Comparison of ENCODE assay signal across 22 mouse cellular contexts in genomic region chr5:30035862-30036261, GRCm38 (mm10). TPM values are rescaled to one million over a fixed set of nuclear protein-coding genes. Genes with fewer than 3 reads are reported as not detected.
"Had no signal": no experiment of that assay in that cellular context is flagged by ENCODE, and none has a peak within 500 bp of the region (broad histone marks: within the 10 kb centered on the region; RNA-seq: fewer than 3 reads in every experiment).

No protein-coding gene starts in this region.

RNA-seq across cellular contexts. Expression of gene Il6, which starts 22.9 kb away (rescaled TPM):
- total RNA-seq: left cerebral cortex, adult 2 months; left cerebral cortex, adult 8-10 months; left cerebral cortex, postnatal 10 days; left cerebral cortex, postnatal 14 days; left cerebral cortex, postnatal 25 days; left cerebral cortex, postnatal 36 days; left cerebral cortex, postnatal 4 days had no signal
- polyA plus RNA-seq: limb, embryonic 10.5 days; limb, embryonic 11.5 days; limb, embryonic 12.5 days; liver, embryonic 11.5 days; lung, adult 2 months; lung, embryonic 14.5 days; midbrain, embryonic 10.5 days; midbrain, embryonic 13.5 days; midbrain, embryonic 14.5 days; midbrain, embryonic 15.5 days; midbrain, embryonic 16.5 days; midbrain, postnatal 0 days; neural tube, embryonic 11.5 days; neural tube, embryonic 12.5 days; neural tube, embryonic 13.5 days had no signal
